Mouse (Mus musculus) midbrain, postnatal 0 days (tissue): ENCODE results near the gene Fv1. TPM values are rescaled to one million over a fixed set of nuclear protein-coding genes. Genes with fewer than 3 reads are reported as not detected.
"Not testable (repeated sequence)": the region's sequence is repeated elsewhere in the genome, so short reads cannot be mapped to it uniquely, and the experiment has no call there.

Source experiments
- ATAC-seq: fragments of 200-750 bp; cut with Nextera tagmentation; 2 replicates; pipeline ENCODE4 v1.8.0; 2017; ENCODE audit warnings: moderate number of reproducible peaks, mild to moderate bottlenecking, moderate TSS enrichment, moderate library complexity; ENCODE audit not compliant: low FRiP score
- DNase-seq: peaks from one replicate; pipeline ENCODE4 v3.0.0-alpha.2; 2015; ENCODE audit warnings: low spot score
- H3K27ac ChIP-seq: fragments of 300-500 bp; sonication (generic); 2 replicates; pipeline ENCODE4 v1.5.1; 2014; ENCODE audit warnings: low read depth, mild to moderate bottlenecking, low read length, mixed read lengths
- H3K27me3 ChIP-seq: fragments of 300-500 bp; sonication (generic); 2 replicates; pipeline ENCODE4 v1.6.1; 2014; ENCODE audit warnings: low read length, control low read depth, mixed read lengths; ENCODE audit not compliant: insufficient read depth
- H3K36me3 ChIP-seq: fragments of 300-500 bp; sonication (generic); 2 replicates; pipeline ENCODE4 v1.6.1; 2014; ENCODE audit warnings: low read length, control low read depth, mixed read lengths; ENCODE audit not compliant: insufficient read depth
- H3K4me1 ChIP-seq: fragments of 300-500 bp; sonication (generic); 2 replicates; pipeline ENCODE4 v1.6.1; 2014; ENCODE audit warnings: mild to moderate bottlenecking, control low read depth, antibody characterized with exemption, low read length, mixed read lengths; ENCODE audit not compliant: insufficient read depth
- H3K4me2 ChIP-seq: fragments of 300-500 bp; sonication (generic); 2 replicates; pipeline ENCODE4 v1.6.1; 2014; ENCODE audit warnings: low read depth, mild to moderate bottlenecking, low read length, mixed read lengths; ENCODE audit not compliant: poor library complexity, severe bottlenecking
- H3K4me3 ChIP-seq: fragments of 300-500 bp; sonication (generic); 2 replicates; pipeline ENCODE4 v1.5.1; 2014; ENCODE audit warnings: low read depth, mild to moderate bottlenecking, low read length, moderate library complexity
- H3K9ac ChIP-seq: fragments of 300-500 bp; sonication (generic); replicated peaks from 2 replicates; pipeline ENCODE4 v1.6.1; 2014; ENCODE audit warnings: mild to moderate bottlenecking, low read length, moderate library complexity, mixed read lengths; ENCODE audit not compliant: poor library complexity, severe bottlenecking
- H3K9me3 ChIP-seq: fragments of 300-500 bp; sonication (generic); 2 replicates; pipeline ENCODE4 v1.6.1; 2016; ENCODE audit warnings: low read length, control low read depth
- CTCF ChIP-seq: IDR thresholded peaks from 2 replicates; pipeline ENCODE4 v1.5.1; 2016; ENCODE audit warnings: antibody characterized with exemption, mild to moderate bottlenecking
- WGBS: fragments of 180-500 bp; shearing (Covaris S2); extraction: QIAGEN DNeasy Blood & Tissue Kit; methylation state at CpG from one replicate; pipeline ENCODE4 v1.1.7; 2014; 5-methylcytosine and 5-hydroxymethylcytosine counted together
- polyA plus RNA-seq: library from polyadenylated mRNA; unstranded; fragments of >200 nt; fragmentation: Nextera tagmentation; extraction: Ambion mirVana; gene quantifications from 2 replicates; pipeline ENCODE4 v1.2.1, GENCODE M21; 2015
- total RNA-seq: library from RNA; depleted of rRNA; stranded (reverse); fragments of >200 nt; gene quantifications from 2 replicates; pipeline ENCODE4 v1.2.3, GENCODE M21; 2014

The Fv1 gene
- total and polyA plus RNA-seq, 2 experiments from 2014 or later, result 3.1 to 5.0 TPM

GRCm38 (mm10) chr4:147847614-147848583, 20.9 kb upstream of the Fv1 start, which contains the start of gene Zfp933:
Gene Zfp933, minus strand, starts transcription at chr4:147848366.
- Histone ChIP-seq H3K4me3 (peak within 1 kb of the TSS; percentile 79), H3K27me3 (no peaks in the 10 kb centered on the region), H3K4me1 (no peaks in the 10 kb centered on the region), H3K36me3 (peaks cover 5% of the 10 kb centered on the region; the same call in 1 of the 2 replicates), H3K4me2 (peak within 1 kb of the TSS; percentile 62), H3K9ac (peak within 1 kb of the TSS; percentile 79), H3K9me3 (peaks cover 7% of the 10 kb centered on the region; the same call in 1 of the 2 replicates), H3K27ac (peak within 1 kb of the TSS; percentile 69)
- 4% methylated on average over 23 of the region's 23 CpGs for WGBS
- no peak for TF ChIP-seq CTCF
- ATAC-seq, result peak; percentile 90
- peak; percentile 96 for DNase-seq

GRCm38 (mm10) chr4:147848584-147848991, 20.2 kb upstream of the Fv1 start:
- Histone ChIP-seq H3K9me3 (no peaks in the 10 kb centered on the region; the same call in 1 of the 2 replicates), H3K36me3 (no peaks in the 10 kb centered on the region), H3K9ac (peak overlapping the region; percentile 60), H3K27me3 (no peaks in the 10 kb centered on the region), H3K27ac (peak overlapping the region; percentile 69), H3K4me2 (peak overlapping the region; percentile 58), H3K4me3 (peak overlapping the region; percentile 79), H3K4me1 (no peaks in the 10 kb centered on the region)
- peak; percentile 75 for ATAC-seq
- TF ChIP-seq CTCF, result no peak
- 3% methylated on average over 4 of the region's 4 CpGs for WGBS
- DNase-seq, result no peak

DNA sequence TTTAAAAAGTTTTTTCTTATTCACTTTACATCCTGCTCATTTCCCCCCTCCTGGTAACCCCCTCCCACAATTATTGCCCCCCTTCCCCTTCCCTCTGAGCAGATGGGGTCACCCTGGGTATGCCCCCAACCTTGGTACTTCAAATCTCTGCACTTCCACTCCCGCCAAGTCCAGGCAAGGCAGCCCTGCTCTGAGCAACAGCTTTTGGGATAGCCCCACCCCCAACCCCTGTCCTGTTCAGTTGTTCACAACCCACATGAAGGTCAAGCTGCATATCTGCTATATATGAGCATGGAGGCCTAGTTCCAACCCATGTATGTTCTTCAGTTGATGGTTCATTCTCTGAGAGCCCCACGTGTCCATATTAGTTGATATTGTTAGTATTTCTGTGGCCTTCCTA, 18.0 kb upstream of the Fv1 start:
- H3K4me1 ChIP-seq, result no peaks in the 10 kb centered on the region
- H3K9ac ChIP-seq, result no peak overlapping the region
- no peak for TF ChIP-seq CTCF
- no peak overlapping the region for H3K27ac ChIP-seq
- DNase-seq (no peak), ATAC-seq (no peak)
- 74% methylated on average over 2 of the region's 2 CpGs for WGBS
- H3K36me3 ChIP-seq, result no peaks in the 10 kb centered on the region
- H3K4me3 ChIP-seq, result no peak overlapping the region
- no peaks in the 10 kb centered on the region for H3K27me3 ChIP-seq
- no peak overlapping the region for H3K4me2 ChIP-seq
- no peaks in the 10 kb centered on the region for H3K9me3 ChIP-seq

GRCm38 (mm10) chr4:147862051-147862450, 6.7 kb upstream of the Fv1 start:
- DNase-seq, result no peak
- Histone ChIP-seq H3K27me3 (no peaks in the 10 kb centered on the region), H3K4me3 (no peak overlapping the region), H3K4me1 (no peaks in the 10 kb centered on the region), H3K36me3 (peaks cover 29% of the 10 kb centered on the region), H3K9ac (no peak overlapping the region), H3K27ac (no peak overlapping the region), H3K4me2 (no peak overlapping the region), H3K9me3 (no peaks in the 10 kb centered on the region)
- no peak for ATAC-seq
- no peak for TF ChIP-seq CTCF
- 88% methylated on average over 3 of the region's 3 CpGs for WGBS

DNA sequence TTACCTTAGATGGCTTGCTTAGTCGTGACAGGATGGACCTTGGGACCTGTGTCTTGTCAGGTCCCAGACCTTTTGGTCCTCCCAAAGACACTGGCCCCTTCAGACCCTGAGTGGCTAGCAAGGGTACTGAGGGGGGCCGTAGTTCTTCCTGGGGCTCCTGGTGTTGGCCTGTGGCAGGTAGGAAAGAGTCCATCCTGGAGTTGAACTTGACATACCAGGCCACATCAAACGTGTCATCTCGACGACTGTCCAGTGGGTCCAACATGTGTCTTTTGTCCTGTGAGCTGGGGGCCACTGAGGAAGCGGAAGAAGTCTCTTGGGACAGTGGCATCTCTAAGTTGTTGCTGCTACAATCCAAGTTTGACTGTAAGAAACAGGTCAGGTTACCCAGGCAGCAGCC, 3.1 kb upstream of the Fv1 start:
- Histone ChIP-seq H3K27me3 (no peaks in the 10 kb centered on the region), H3K27ac (no peak overlapping the region), H3K4me2 (no peak overlapping the region), H3K9ac (no peak overlapping the region), H3K4me3 (no peak overlapping the region), H3K4me1 (peaks cover 8% of the 10 kb centered on the region; the same call in 1 of the 2 replicates), H3K9me3 (no peaks in the 10 kb centered on the region), H3K36me3 (peaks cover 29% of the 10 kb centered on the region)
- WGBS, result 95% methylated on average over 6 of the region's 6 CpGs
- TF ChIP-seq CTCF, result no peak
- ATAC-seq (no peak), DNase-seq (no peak)

GRCm38 (mm10) chr4:147866056-147866455, 2.7 kb upstream of the Fv1 start:
- Histone ChIP-seq H3K36me3 (peaks cover 27% of the 10 kb centered on the region), H3K9ac (no peak overlapping the region), H3K9me3 (no peaks in the 10 kb centered on the region), H3K4me1 (peaks cover 8% of the 10 kb centered on the region; the same call in 1 of the 2 replicates), H3K27me3 (no peaks in the 10 kb centered on the region), H3K4me3 (no peak overlapping the region), H3K27ac (no peak overlapping the region), H3K4me2 (no peak overlapping the region)
- no peak for TF ChIP-seq CTCF
- no peak for DNase-seq
- 98% methylated on average over 9 of the region's 9 CpGs for WGBS
- no peak for ATAC-seq

GRCm38 (mm10) chr4:147866793-147867192, 2.0 kb upstream of the Fv1 start:
- not testable (repeated sequence) for H3K9ac ChIP-seq, H3K27me3 ChIP-seq, H3K27ac ChIP-seq, DNase-seq, H3K4me1 ChIP-seq, H3K9me3 ChIP-seq, H3K4me2 ChIP-seq, ATAC-seq, H3K4me3 ChIP-seq
- WGBS, result 60% methylated on average over 3 of the region's 3 CpGs
- peaks cover 20% of the 10 kb centered on the region for H3K36me3 ChIP-seq
